Mouse (Mus musculus) small intestine, adult 2 months (tissue): ENCODE data around the gene Pilrb2.

Experiments used
- CTCF ChIP-seq: fragments of 200-500 bp; IDR thresholded peaks from 2 replicates; pipeline ENCODE4 v1.5.1; 2012; ENCODE audit warnings: low read depth, mild to moderate bottlenecking, control low read depth, inconsistent platforms, low read length, moderate library complexity, mixed read lengths; ENCODE audit not compliant: insufficient replicate concordance, insufficient read length; ENCODE audit errors: extremely low read depth
- POLR2A ChIP-seq: fragments of 200-500 bp; IDR thresholded peaks from 2 replicates; pipeline ENCODE4 v1.6.1; 2012; ENCODE audit warnings: low read depth, mild to moderate bottlenecking, control low read depth, inconsistent platforms, low read length, moderate library complexity

DNA sequence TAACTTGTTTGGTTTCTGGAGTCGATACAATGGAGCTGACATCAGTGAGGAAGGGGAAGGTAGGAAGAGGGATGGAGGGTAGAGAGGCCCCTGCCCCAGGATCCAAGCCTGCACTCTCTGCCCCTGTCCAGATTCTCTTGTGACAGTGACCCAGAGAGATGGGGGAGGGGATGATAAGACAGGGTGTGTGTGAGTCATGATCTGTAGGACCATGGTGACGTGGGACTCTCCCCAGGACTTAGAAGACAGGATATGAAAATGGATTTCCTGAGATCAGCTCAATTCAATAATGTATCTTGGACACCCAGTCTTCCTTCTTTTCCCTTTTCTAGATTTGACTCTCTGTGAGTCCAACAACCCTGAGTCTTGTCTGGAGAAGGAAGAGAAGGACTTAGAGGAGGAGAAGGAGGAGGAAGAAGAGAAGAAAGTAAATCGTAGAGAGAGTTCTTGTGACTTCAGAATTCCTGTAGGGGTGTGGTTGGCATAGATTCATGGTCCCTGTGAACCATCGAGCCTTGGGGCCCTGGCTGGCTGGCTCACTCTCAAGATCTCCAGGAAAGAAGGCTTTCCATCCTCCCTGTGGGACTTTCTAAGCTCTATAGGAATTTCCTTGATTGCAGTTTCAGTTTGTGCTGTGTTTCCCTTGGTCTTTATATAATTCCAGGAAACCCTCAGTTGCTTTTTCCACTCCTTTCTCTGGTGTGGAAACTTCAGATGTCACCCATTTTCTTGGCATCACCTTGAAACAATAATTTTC, 54.0 kb downstream of the Pilrb2 start:
- TF ChIP-seq POLR2A (no peak), CTCF (no peak)
